Mouse (Mus musculus) kidney, embryonic 14.5 days (tissue): ENCODE measurements around the gene Grik3. TPM values are rescaled to one million over a fixed set of nuclear protein-coding genes. Genes with fewer than 3 reads are reported as not detected.

Experiments used
- ATAC-seq: fragments of 200-750 bp; cut with Nextera tagmentation; 2 replicates; pipeline ENCODE4 v1.8.0; 2017; ENCODE audit warnings: moderate number of reproducible peaks, mild to moderate bottlenecking, moderate TSS enrichment, moderate library complexity; ENCODE audit not compliant: low FRiP score, low TSS enrichment
- H3K27ac ChIP-seq: fragments of 300-500 bp; sonication (generic); 2 replicates; pipeline ENCODE4 v1.5.1; 2014; ENCODE audit warnings: low read depth, mild to moderate bottlenecking, low read length, moderate library complexity, mixed read lengths
- H3K27me3 ChIP-seq: fragments of 300-500 bp; sonication (generic); 2 replicates; pipeline ENCODE4 v1.6.1; 2014; ENCODE audit warnings: mild to moderate bottlenecking, low read length; ENCODE audit not compliant: control insufficient read depth, insufficient read depth
- H3K36me3 ChIP-seq: fragments of 300-500 bp; sonication (generic); 2 replicates; pipeline ENCODE4 v1.6.1; 2014; ENCODE audit warnings: low read length, mixed read lengths; ENCODE audit not compliant: control insufficient read depth, insufficient read depth
- H3K4me1 ChIP-seq: fragments of 300-500 bp; sonication (generic); 2 replicates; pipeline ENCODE4 v1.6.1; 2014; ENCODE audit warnings: low read length, mixed read lengths; ENCODE audit not compliant: control insufficient read depth, insufficient read depth
- H3K4me2 ChIP-seq: fragments of 300-500 bp; sonication (generic); replicated peaks from 2 replicates; pipeline ENCODE4 v1.6.1; 2014; ENCODE audit warnings: low read depth, mild to moderate bottlenecking, low read length
- H3K4me3 ChIP-seq: fragments of 300-500 bp; sonication (generic); 2 replicates; pipeline ENCODE4 v1.5.1; 2014; ENCODE audit warnings: mild to moderate bottlenecking, low read length
- H3K9ac ChIP-seq: fragments of 300-500 bp; sonication (generic); 2 replicates; pipeline ENCODE4 v1.6.1; 2014; ENCODE audit warnings: low read depth, mild to moderate bottlenecking, low read length, moderate library complexity
- H3K9me3 ChIP-seq: fragments of 300-500 bp; sonication (generic); 2 replicates; pipeline ENCODE4 v1.6.1; 2016; ENCODE audit warnings: low read length; ENCODE audit not compliant: control insufficient read depth
- WGBS: fragments of 180-500 bp; shearing (Covaris S2); extraction: QIAGEN DNeasy Blood & Tissue Kit; methylation state at CpG from one replicate; pipeline ENCODE4 v1.1.7; 2014; 5-methylcytosine and 5-hydroxymethylcytosine counted together
- polyA plus RNA-seq: library from polyadenylated mRNA; unstranded; fragments of >200 nt; fragmentation: Nextera tagmentation; extraction: Ambion mirVana; gene quantifications from 2 replicates; pipeline ENCODE4 v1.2.1, GENCODE M21; 2014

The Grik3 gene
- polyA plus RNA-seq: 0.01 and 0.14 TPM in 2 replicates

GRCm38 (mm10) chr4:125490661-125491504 is at the start of gene Grik3:
Gene Grik3, plus strand, starts transcription at chr4:125490700.
- WGBS: under 1% methylated on average over 60 of the region's 77 CpGs
- H3K4me1 ChIP-seq: peaks cover 14% of the 10 kb centered on the region
- 0 out of 2 replicates have a peak, but pooled peaks have one; percentile 20 for ATAC-seq
- H3K9me3 ChIP-seq: no peaks in the 10 kb centered on the region
- peaks cover 99% of the 10 kb centered on the region for H3K27me3 ChIP-seq
- H3K9ac ChIP-seq: peak within 1 kb of the TSS; percentile 7; the same call in 1 of the 2 replicates
- H3K27ac ChIP-seq: no peak within 1 kb of the TSS
- peak within 1 kb of the TSS; percentile 56 for H3K4me2 ChIP-seq
- H3K36me3 ChIP-seq: no peaks in the 10 kb centered on the region
- peak within 1 kb of the TSS; percentile 32 for H3K4me3 ChIP-seq

GRCm38 (mm10) chr4:125441821-125442220 is 48.7 kb upstream of the Grik3 start:
- Histone ChIP-seq H3K27me3 (no peaks in the 10 kb centered on the region), H3K9me3 (no peaks in the 10 kb centered on the region), H3K4me1 (no peaks in the 10 kb centered on the region), H3K9ac (no peak overlapping the region), H3K36me3 (no peaks in the 10 kb centered on the region), H3K27ac (no peak overlapping the region), H3K4me2 (no peak overlapping the region), H3K4me3 (no peak overlapping the region)
- ATAC-seq: no peak
- 86% methylated on average over 4 of the region's 4 CpGs for WGBS

- no peak overlapping the region for H3K27ac ChIP-seq
- no peak overlapping the region for H3K9ac ChIP-seq
- no peaks in the 10 kb centered on the region for H3K36me3 ChIP-seq
- no peak overlapping the region for H3K4me2 ChIP-seq
- 71% methylated on average over 7 of the region's 7 CpGs for WGBS
- ATAC-seq: no peak
- H3K9me3 ChIP-seq: no peaks in the 10 kb centered on the region
- H3K4me1 ChIP-seq: no peaks in the 10 kb centered on the region
- no peak overlapping the region for H3K4me3 ChIP-seq
- H3K27me3 ChIP-seq: no peaks in the 10 kb centered on the region
Measured at GRCm38 (mm10) chr4:125444366-125444765, 46.1 kb upstream of the Grik3 start.

- H3K9ac ChIP-seq: no peak overlapping the region
- H3K4me2 ChIP-seq: no peak overlapping the region
- 66% methylated on average over 7 of the region's 7 CpGs for WGBS
- no peaks in the 10 kb centered on the region; the same call in 1 of the 2 replicates for H3K27me3 ChIP-seq
- H3K36me3 ChIP-seq: no peaks in the 10 kb centered on the region
- no peaks in the 10 kb centered on the region for H3K9me3 ChIP-seq
- no peak for ATAC-seq
- no peak overlapping the region for H3K27ac ChIP-seq
- no peaks in the 10 kb centered on the region for H3K4me1 ChIP-seq
- no peak overlapping the region for H3K4me3 ChIP-seq
Measured at GRCm38 (mm10) chr4:125450602-125451321, 39.7 kb upstream of the Grik3 start.

DNA sequence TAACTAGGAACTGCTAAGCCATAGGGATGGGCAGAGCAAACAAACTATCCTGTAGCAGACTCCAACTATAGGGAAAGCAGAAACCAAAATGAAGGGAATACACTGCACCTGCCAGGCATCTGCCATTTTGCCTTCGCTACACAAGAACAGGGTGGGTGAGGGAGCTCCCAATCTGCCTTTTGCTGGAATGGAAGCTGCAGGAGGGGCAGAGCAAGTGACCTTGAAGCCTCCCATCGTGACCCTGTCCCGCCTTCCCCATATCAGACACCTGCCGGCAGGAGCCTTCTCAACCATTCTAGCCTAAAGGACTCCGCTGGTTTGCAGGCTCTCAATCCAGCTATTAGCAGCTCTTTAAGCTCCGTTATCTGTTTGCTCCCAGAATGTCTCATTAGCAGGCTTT is 38.7 kb upstream of the Grik3 start:
- WGBS: 48% methylated on average over 6 of the region's 6 CpGs
- no peak overlapping the region for H3K4me3 ChIP-seq
- no peak overlapping the region for H3K27ac ChIP-seq
- no peak overlapping the region for H3K9ac ChIP-seq
- no peaks in the 10 kb centered on the region for H3K9me3 ChIP-seq
- ATAC-seq: no peak
- H3K36me3 ChIP-seq: no peaks in the 10 kb centered on the region
- H3K4me1 ChIP-seq: no peaks in the 10 kb centered on the region
- H3K4me2 ChIP-seq: no peak overlapping the region
- H3K27me3 ChIP-seq: no peaks in the 10 kb centered on the region; the same call in 1 of the 2 replicates

GRCm38 (mm10) chr4:125456506-125456905 is 34.0 kb upstream of the Grik3 start:
- no peak for ATAC-seq
- H3K9me3 ChIP-seq: no peaks in the 10 kb centered on the region
- H3K36me3 ChIP-seq: no peaks in the 10 kb centered on the region
- no peak overlapping the region for H3K27ac ChIP-seq
- no peaks in the 10 kb centered on the region; the same call in none of the 2 replicates for H3K27me3 ChIP-seq
- H3K4me1 ChIP-seq: no peaks in the 10 kb centered on the region
- no peak overlapping the region for H3K9ac ChIP-seq
- no peak overlapping the region for H3K4me2 ChIP-seq
- H3K4me3 ChIP-seq: no peak overlapping the region
- WGBS: 51% methylated on average over 5 of the region's 5 CpGs

GRCm38 (mm10) chr4:125457152-125458093 is 33.1 kb upstream of the Grik3 start:
- ATAC-seq: no peak

GRCm38 (mm10) chr4:125459791-125460190 is 30.7 kb upstream of the Grik3 start:
- Histone ChIP-seq H3K27me3 (no peaks in the 10 kb centered on the region; the same call in none of the 2 replicates), H3K9ac (no peak overlapping the region), H3K27ac (no peak overlapping the region), H3K4me3 (no peak overlapping the region), H3K36me3 (no peaks in the 10 kb centered on the region), H3K4me2 (no peak overlapping the region), H3K9me3 (no peaks in the 10 kb centered on the region), H3K4me1 (no peaks in the 10 kb centered on the region)
- 70% methylated on average over 9 of the region's 9 CpGs for WGBS
- ATAC-seq: no peak

More at GRCm38 (mm10) chr4:125457152-125458093, 33.1 kb upstream of the Grik3 start:
- no peaks in the 10 kb centered on the region for H3K9me3 ChIP-seq
- H3K27ac ChIP-seq: no peak overlapping the region
- 29% methylated on average over 11 of the region's 11 CpGs for WGBS
- no peaks in the 10 kb centered on the region for H3K36me3 ChIP-seq
- H3K27me3 ChIP-seq: no peaks in the 10 kb centered on the region; the same call in none of the 2 replicates
- H3K9ac ChIP-seq: no peak overlapping the region
- no peak overlapping the region for H3K4me2 ChIP-seq
- H3K4me1 ChIP-seq: no peaks in the 10 kb centered on the region
- H3K4me3 ChIP-seq: no peak overlapping the region
